Mouse (Mus musculus): ENCODE measurements at regions not wholly inside any gene's neighbourhood (a gene's known extent, or its start where the extent isn't known, plus 50 kb on each side); places are given as distances from the start of the nearest gene placed in this dataset.

DNA sequence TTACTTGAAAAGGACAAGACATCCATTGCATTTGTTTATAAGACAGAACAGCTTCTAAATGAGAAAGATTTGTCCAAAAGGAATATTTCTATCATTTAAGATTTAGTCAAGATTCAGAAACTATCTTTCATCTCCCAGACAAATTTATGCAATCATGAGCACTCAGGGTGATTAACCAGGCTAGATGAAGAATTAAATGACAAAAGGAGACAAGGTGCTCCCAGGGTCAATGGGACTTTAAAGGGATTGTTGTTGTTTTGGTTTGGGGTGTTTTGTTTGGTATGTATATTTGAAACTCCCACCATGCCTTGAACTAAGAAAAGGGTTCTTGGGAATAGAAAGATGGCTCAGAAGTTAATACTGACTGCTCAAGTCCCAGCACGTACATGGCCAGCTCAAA is 522.6 kb upstream of the Tbl1xr1 start:
- no peaks in the 10 kb centered on the region for H3K9me3 ChIP-seq (replicated peaks; ENCODE audit: insufficient read depth, low read length)
- no peak overlapping the region for H3K27ac ChIP-seq (ENCODE audit: control insufficient read depth, low read depth, low read length)
- H3K36me3 ChIP-seq (ENCODE audit: control insufficient read depth in 1 of 2, insufficient read depth in 2 of 2, low read length in 2 of 2), result no peaks in the 10 kb centered on the region
- H3K9ac ChIP-seq (ENCODE audit: control insufficient read depth, low read depth, low read length, poor library complexity, severe bottlenecking), result no peak overlapping the region
- no peak for DNase-seq (ENCODE audit: low read depth, low spot score)
- no peaks in the 10 kb centered on the region for H3K4me1 ChIP-seq (ENCODE audit: control insufficient read depth in 1 of 2, insufficient read depth in 2 of 2, low read length in 2 of 2)
- no peak overlapping the region for H3K4me3 ChIP-seq (ENCODE audit: control insufficient read depth in 1 of 2, insufficient read depth in 1 of 2, low read depth in 2 of 2, low read length in 2 of 2)
- TF ChIP-seq MAFK (IDR thresholded peaks at IDR 0.05; ENCODE audit: borderline replicate concordance, low read depth, low read length) (no peak), CHD2 (IDR thresholded peaks at IDR 0.05; ENCODE audit: low read length) (no peak)
- no peaks in the 10 kb centered on the region for H3K27me3 ChIP-seq (ENCODE audit: control insufficient read depth in 1 of 2, insufficient read depth in 2 of 2, low read length in 2 of 2)
- H3K79me2 ChIP-seq (ENCODE audit: control insufficient read depth, insufficient read depth, low read length, poor library complexity), result no peaks in the 10 kb centered on the region

DNA sequence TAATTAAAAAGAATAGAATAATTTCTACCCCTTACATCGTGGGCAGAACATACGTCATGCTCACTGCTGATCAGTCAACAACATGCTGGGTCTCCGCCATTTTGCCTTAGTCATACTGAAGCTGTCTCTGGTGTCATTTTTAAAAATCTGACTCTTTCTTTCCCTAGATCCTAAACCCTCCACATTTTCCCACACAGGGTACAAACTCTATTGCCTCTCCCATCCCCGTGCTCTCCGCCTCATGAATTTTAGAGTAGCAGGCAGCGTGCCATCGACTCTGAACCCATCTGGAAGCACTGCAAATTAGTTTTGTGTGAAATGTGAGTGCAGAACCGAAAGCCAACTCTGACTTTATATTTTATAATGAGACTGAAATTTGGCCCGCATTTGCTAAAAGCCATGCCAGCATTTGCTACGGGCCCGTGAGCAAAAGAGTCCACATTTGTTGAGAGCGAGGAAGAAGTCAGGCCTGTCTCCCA is 518.5 kb upstream of the Tbl1xr1 start:
- Histone ChIP-seq H3K4me1 (ENCODE audit: control insufficient read depth in 1 of 2, insufficient read depth in 2 of 2, low read length in 2 of 2) (no peaks in the 10 kb centered on the region), H3K9me3 (replicated peaks; ENCODE audit: insufficient read depth, low read length) (no peaks in the 10 kb centered on the region), H3K79me2 (ENCODE audit: control insufficient read depth, insufficient read depth, low read length, poor library complexity) (no peaks in the 10 kb centered on the region), H3K4me3 (ENCODE audit: control insufficient read depth in 1 of 2, insufficient read depth in 1 of 2, low read depth in 2 of 2, low read length in 2 of 2) (no peak overlapping the region), H3K36me3 (ENCODE audit: control insufficient read depth in 1 of 2, insufficient read depth in 2 of 2, low read length in 2 of 2) (no peaks in the 10 kb centered on the region), H3K27ac (ENCODE audit: control insufficient read depth, low read depth, low read length) (no peak overlapping the region), H3K9ac (ENCODE audit: control insufficient read depth, low read depth, low read length, poor library complexity, severe bottlenecking) (no peak overlapping the region), H3K27me3 (ENCODE audit: control insufficient read depth in 1 of 2, insufficient read depth in 2 of 2, low read length in 2 of 2) (no peaks in the 10 kb centered on the region)
- DNase-seq (ENCODE audit: low read depth, low spot score), result no peak
- TF ChIP-seq MAZ (IDR thresholded peaks at IDR 0.05; ENCODE audit: low read depth, low read length) (no peak), JUND (IDR thresholded peaks at IDR 0.05; ENCODE audit: low read depth, low read length) (no peak), ZNF384 (IDR thresholded peaks at IDR 0.05; ENCODE audit: low read depth, low read length) (no peak), TBP (IDR thresholded peaks at IDR 0.05; ENCODE audit: low read depth, low read length) (no peak), USF1 (IDR thresholded peaks at IDR 0.05; ENCODE audit: low read depth, low read length) (no peak), POLR2AphosphoS2 (IDR thresholded peaks at IDR 0.05; ENCODE audit: low read length) (no peak)

DNA sequence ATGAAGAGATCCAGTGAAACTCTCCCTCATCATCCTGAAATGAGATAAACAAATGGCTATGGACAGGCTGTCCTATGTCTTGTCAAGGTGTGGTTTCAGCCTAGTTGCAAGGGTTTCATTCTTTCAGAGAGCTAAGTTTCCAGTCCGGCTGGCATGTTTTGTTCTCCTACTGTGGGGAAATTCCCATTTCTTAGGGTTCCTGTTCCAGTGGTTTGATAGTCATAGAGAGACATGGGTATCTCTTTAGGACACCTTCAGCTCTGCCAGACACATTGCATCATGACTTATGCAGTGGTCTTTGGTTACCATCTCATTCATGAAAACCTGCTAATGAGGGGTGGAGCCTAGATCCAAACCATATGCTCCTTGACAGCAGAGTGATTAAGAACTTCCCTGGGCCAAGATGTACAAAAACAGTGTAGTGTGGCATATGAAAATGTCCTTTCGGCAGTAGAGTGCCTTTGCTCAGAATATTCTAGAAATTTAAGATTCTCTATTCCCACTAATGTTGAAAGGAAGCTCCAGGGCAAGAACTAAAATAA is 513.6 kb upstream of the Tbl1xr1 start:
- TF ChIP-seq UBTF (IDR thresholded peaks at IDR 0.05; ENCODE audit: borderline replicate concordance, insufficient read depth, low read depth, low read length) (no peak), MXI1 (IDR thresholded peaks at IDR 0.05; ENCODE audit: low read depth, low read length) (no peak), JUND (IDR thresholded peaks at IDR 0.05; ENCODE audit: low read depth, low read length) (no peak), ETS1 (IDR thresholded peaks at IDR 0.05; ENCODE audit: low read depth, low read length) (no peak), BHLHE40 (IDR thresholded peaks at IDR 0.05; ENCODE audit: borderline replicate concordance, low read depth, low read length) (no peak), ZNF384 (IDR thresholded peaks at IDR 0.05; ENCODE audit: low read depth, low read length) (no peak), NELFE (IDR thresholded peaks at IDR 0.05; ENCODE audit: low read depth, low read length) (no peak), GABPA (IDR thresholded peaks at IDR 0.05; ENCODE audit: low read depth, low read length) (no peak), MAZ (IDR thresholded peaks at IDR 0.05; ENCODE audit: low read depth, low read length) (no peak), CHD1 (IDR thresholded peaks at IDR 0.05; ENCODE audit: low read depth, low read length) (no peak), MEF2A (IDR thresholded peaks at IDR 0.05; ENCODE audit: extremely low read depth, insufficient replicate concordance, low read depth, low read length, poor library complexity, severe bottlenecking) (no peak), USF1 (IDR thresholded peaks at IDR 0.05; ENCODE audit: low read depth, low read length) (no peak), MYB (IDR thresholded peaks at IDR 0.05; ENCODE audit: low read depth, low read length) (no peak), SIN3A (IDR thresholded peaks at IDR 0.05; ENCODE audit: low read length) (no peak), GATA1 (IDR thresholded peaks at IDR 0.05; ENCODE audit: low read depth, low read length) (no peak), RAD21 (IDR thresholded peaks at IDR 0.05; ENCODE audit: low read depth, low read length) (no peak)
- Histone ChIP-seq H3K9ac (ENCODE audit: control insufficient read depth, low read depth, low read length, poor library complexity, severe bottlenecking) (no peak overlapping the region), H3K4me1 (ENCODE audit: control insufficient read depth in 1 of 2, insufficient read depth in 2 of 2, low read length in 2 of 2) (no peaks in the 10 kb centered on the region), H3K36me3 (ENCODE audit: control insufficient read depth in 1 of 2, insufficient read depth in 2 of 2, low read length in 2 of 2) (no peaks in the 10 kb centered on the region), H3K27ac (ENCODE audit: control insufficient read depth, low read depth, low read length) (no peak overlapping the region), H3K27me3 (ENCODE audit: control insufficient read depth in 1 of 2, insufficient read depth in 2 of 2, low read length in 2 of 2) (no peaks in the 10 kb centered on the region), H3K9me3 (replicated peaks; ENCODE audit: insufficient read depth, low read length) (no peaks in the 10 kb centered on the region), H3K79me2 (ENCODE audit: control insufficient read depth, insufficient read depth, low read length, poor library complexity) (no peaks in the 10 kb centered on the region), H3K4me3 (ENCODE audit: control insufficient read depth in 1 of 2, insufficient read depth in 1 of 2, low read depth in 2 of 2, low read length in 2 of 2) (no peak overlapping the region)
- no peak for DNase-seq (ENCODE audit: low read depth, low spot score)

Data from MEL (cell line).